Mouse (Mus musculus) bone marrow macrophage, adult 2 months (primary cell): ENCODE measurements around the gene Ifrd2.

Experiments used
- CTCF ChIP-seq: IDR thresholded peaks from 2 replicates; pipeline ENCODE4 v1.5.1; 2012; ENCODE audit warnings: low read depth, mild to moderate bottlenecking, low read length, moderate library complexity
- POLR2A ChIP-seq: IDR thresholded peaks from 2 replicates; pipeline ENCODE4 v1.6.1; 2012; ENCODE audit warnings: mild to moderate bottlenecking, low read depth, low read length, borderline replicate concordance

DNA sequence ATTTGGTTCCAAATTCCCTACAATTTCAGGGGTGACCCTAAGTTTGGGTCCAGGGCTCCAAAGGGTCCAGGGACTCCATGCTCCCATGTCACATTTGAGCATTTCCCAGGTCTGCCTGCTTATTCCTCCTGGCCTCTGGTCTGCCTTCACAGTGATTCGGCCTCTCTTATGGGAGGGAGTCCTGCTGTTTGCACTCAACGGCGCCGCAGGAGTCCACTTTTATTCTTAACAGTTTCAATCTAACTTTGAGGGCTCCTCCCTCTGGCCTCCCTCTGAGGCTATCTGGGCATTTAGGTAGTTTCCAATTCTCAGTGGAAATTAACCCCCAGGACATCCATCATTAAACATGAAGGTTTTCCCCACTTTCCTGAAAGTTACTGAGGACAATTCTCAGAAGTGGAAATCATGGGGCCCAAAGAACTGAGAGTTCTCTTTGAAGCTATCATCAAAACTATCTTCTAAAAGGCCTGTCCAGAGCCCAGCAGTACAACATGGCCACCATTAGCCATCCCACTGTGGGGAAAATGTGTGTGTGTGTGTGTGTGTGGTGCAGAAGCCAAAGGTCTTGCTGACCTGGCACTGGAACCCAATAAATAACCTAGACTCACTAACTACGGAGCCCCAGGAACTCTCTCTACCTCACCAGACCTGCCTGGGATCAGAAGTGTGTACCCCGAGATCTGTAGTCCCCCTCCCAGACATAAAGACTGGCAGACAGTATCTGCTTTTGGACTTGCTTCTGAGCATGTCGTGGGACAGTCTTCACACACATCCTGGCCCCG is 7.0 kb downstream of the Ifrd2 start:
- TF ChIP-seq POLR2A (no peak), CTCF (no peak)
